Mouse (Mus musculus) MEL (cell line): ENCODE results near the gene Siglec1. TPM values are rescaled to one million over a fixed set of nuclear protein-coding genes. Genes with fewer than 3 reads are reported as not detected.
A peak's percentile ranks its signal among the peaks of the same experiment; 100 is the strongest.

ENCODE experiments used
- DNase-seq: peaks from one replicate; pipeline ENCODE4 v3.0.0; 2011; ENCODE audit warnings: low read depth, low spot score
- H3K27ac ChIP-seq: 2 replicates; pipeline ENCODE4 v1.5.1; 2012; ENCODE audit warnings: low read depth, mild to moderate bottlenecking, control low read depth, low read length, moderate library complexity; ENCODE audit not compliant: control insufficient read depth
- H3K27me3 ChIP-seq, 2 experiments: fragments of 150-350 bp in 1 of 2; sonication (generic) in 1 of 2; 2 replicates each; pipeline ENCODE4 v1.6.1; 2012; ENCODE audit warnings: low read length in 2 of 2, mild to moderate bottlenecking in 2 of 2, improper control_type of control experiment in 1 of 2, moderate library complexity in 1 of 2; ENCODE audit not compliant: insufficient read depth in 2 of 2, control insufficient read depth in 1 of 2
- H3K36me3 ChIP-seq, 2 experiments: 2 replicates each; pipeline ENCODE4 v1.6.1; 2012 to 2014; ENCODE audit warnings: low read length in 2 of 2, improper control_type of control experiment in 1 of 2, inconsistent platforms in 1 of 2, mild to moderate bottlenecking in 1 of 2; ENCODE audit not compliant: insufficient read depth in 2 of 2, control insufficient read depth in 1 of 2
- H3K4me1 ChIP-seq, 2 experiments: fragments of 150-350 bp in 1 of 2; sonication (generic) in 1 of 2; 2 replicates each; pipeline ENCODE4 v1.6.1; 2012; ENCODE audit warnings: low read length in 2 of 2, improper control_type of control experiment in 1 of 2, mild to moderate bottlenecking in 1 of 2; ENCODE audit not compliant: insufficient read depth in 2 of 2, control insufficient read depth in 1 of 2
- H3K4me3 ChIP-seq, 2 experiments: fragments of 150-350 bp in 1 of 2; sonication (generic) in 1 of 2; 2 replicates each; pipeline ENCODE4 v1.5.1; 2012; ENCODE audit warnings: low read depth in 2 of 2, low read length in 2 of 2, mild to moderate bottlenecking in 2 of 2, moderate library complexity in 2 of 2, control low read depth in 1 of 2, improper control_type of control experiment in 1 of 2; ENCODE audit not compliant: control insufficient read depth in 1 of 2, insufficient read depth in 1 of 2
- H3K79me2 ChIP-seq: 2 replicates; pipeline ENCODE4 v1.6.1; 2012; ENCODE audit warnings: mild to moderate bottlenecking, low read length, moderate library complexity; ENCODE audit not compliant: control insufficient read depth, poor library complexity, insufficient read depth
- H3K9ac ChIP-seq: 2 replicates; pipeline ENCODE4 v1.6.1; 2012; ENCODE audit warnings: low read depth, mild to moderate bottlenecking, control low read depth, low read length, moderate library complexity; ENCODE audit not compliant: control insufficient read depth, poor library complexity, severe bottlenecking
- H3K9me3 ChIP-seq: fragments of 150-350 bp; sonication (generic); replicated peaks from 2 replicates; pipeline ENCODE4 v1.6.1; 2012; ENCODE audit warnings: mild to moderate bottlenecking, low read length, improper control_type of control experiment, moderate library complexity; ENCODE audit not compliant: insufficient read depth
- BHLHE40 ChIP-seq: IDR thresholded peaks from 2 replicates; pipeline ENCODE4 v1.6.1; 2012; ENCODE audit warnings: low read depth, mild to moderate bottlenecking, inconsistent platforms, low read length, improper control_type of control experiment, borderline replicate concordance
- CHD1 ChIP-seq: IDR thresholded peaks from 2 replicates; pipeline ENCODE4 v1.6.1; 2012; ENCODE audit warnings: low read depth, mild to moderate bottlenecking, inconsistent platforms, low read length, improper control_type of control experiment
- CHD2 ChIP-seq: IDR thresholded peaks from 2 replicates; pipeline ENCODE4 v1.6.1; 2011; ENCODE audit warnings: low read length, improper control_type of control experiment
- CTCF ChIP-seq, 3 experiments: IDR thresholded peaks in 2 of 3; conservative IDR thresholded peaks in 1 of 3; 2 replicates each; pipeline ENCODE4 v1.5.1; 2011 to 2012; ENCODE audit warnings: low read length in 3 of 3, low read depth in 2 of 3, mild to moderate bottlenecking in 2 of 3, improper control_type of control experiment in 1 of 3, inconsistent platforms in 1 of 3, mixed read lengths in 1 of 3, moderate library complexity in 1 of 3; ENCODE audit not compliant: control insufficient read depth in 1 of 3, insufficient read depth in 1 of 3, poor library complexity in 1 of 3, severe bottlenecking in 1 of 3
- ELF1 ChIP-seq: IDR thresholded peaks from 2 replicates; pipeline ENCODE4 v1.6.1; 2014; ENCODE audit warnings: low read depth, mild to moderate bottlenecking, inconsistent platforms, low read length, improper control_type of control experiment, moderate library complexity
- ETS1 ChIP-seq: IDR thresholded peaks from 2 replicates; pipeline ENCODE4 v1.6.1; 2012; ENCODE audit warnings: low read depth, mild to moderate bottlenecking, inconsistent platforms, low read length, improper control_type of control experiment, moderate library complexity
- HCFC1 ChIP-seq: IDR thresholded peaks from 2 replicates; pipeline ENCODE4 v1.6.1; 2012; ENCODE audit warnings: low read depth, mild to moderate bottlenecking, inconsistent platforms, low read length, improper control_type of control experiment, moderate library complexity
- KAT2A ChIP-seq: conservative IDR thresholded peaks from 2 replicates; pipeline ENCODE4 v1.6.1; 2012; ENCODE audit warnings: low read depth, low read length, improper control_type of control experiment, inconsistent platforms
- MAX ChIP-seq: IDR thresholded peaks from 2 replicates; pipeline ENCODE4 v1.6.1; 2011; ENCODE audit warnings: low read length, improper control_type of control experiment
- MAZ ChIP-seq: IDR thresholded peaks from 2 replicates; pipeline ENCODE4 v1.6.1; 2012; ENCODE audit warnings: low read depth, mild to moderate bottlenecking, inconsistent platforms, low read length, improper control_type of control experiment
- MEF2A ChIP-seq: IDR thresholded peaks from 2 replicates; pipeline ENCODE4 v1.6.1; 2014; ENCODE audit warnings: low read depth, mild to moderate bottlenecking, inconsistent platforms, low read length, improper control_type of control experiment; ENCODE audit not compliant: poor library complexity, insufficient replicate concordance, severe bottlenecking; ENCODE audit errors: extremely low read depth
- MYC ChIP-seq: IDR thresholded peaks from 2 replicates; pipeline ENCODE4 v1.6.1; 2011; ENCODE audit warnings: low read depth, mild to moderate bottlenecking, low read length, improper control_type of control experiment, moderate library complexity
- NELFE ChIP-seq: IDR thresholded peaks from 2 replicates; pipeline ENCODE4 v1.6.1; 2011; ENCODE audit warnings: low read depth, low read length, improper control_type of control experiment
- NRF1 ChIP-seq: IDR thresholded peaks from 2 replicates; pipeline ENCODE4 v1.6.1; 2014; ENCODE audit warnings: low read depth, mild to moderate bottlenecking, inconsistent platforms, low read length, improper control_type of control experiment, moderate library complexity; ENCODE audit not compliant: poor library complexity, insufficient read depth, severe bottlenecking
- POLR2A ChIP-seq, 2 experiments: IDR thresholded peaks; 2 replicates each; pipeline ENCODE4 v1.6.1; 2011 to 2012; ENCODE audit warnings: low read length in 2 of 2, mild to moderate bottlenecking in 2 of 2, control low read depth in 1 of 2, improper control_type of control experiment in 1 of 2, low read depth in 1 of 2, moderate library complexity in 1 of 2; ENCODE audit not compliant: control insufficient read depth in 1 of 2, insufficient read depth in 1 of 2, poor library complexity in 1 of 2
- POLR2AphosphoS5 ChIP-seq: IDR thresholded peaks from 2 replicates; pipeline ENCODE4 v1.6.1; 2012; ENCODE audit warnings: low read depth, borderline replicate concordance, mild to moderate bottlenecking, inconsistent platforms, low read length, moderate library complexity, mixed read lengths
- RAD21 ChIP-seq: IDR thresholded peaks from 2 replicates; pipeline ENCODE4 v1.6.1; 2011; ENCODE audit warnings: mild to moderate bottlenecking, low read depth, low read length, improper control_type of control experiment
- SIN3A ChIP-seq: IDR thresholded peaks from 2 replicates; pipeline ENCODE4 v1.6.1; 2012; ENCODE audit warnings: low read length, improper control_type of control experiment, inconsistent platforms
- SMC3 ChIP-seq: IDR thresholded peaks from 2 replicates; pipeline ENCODE4 v1.6.1; 2011; ENCODE audit warnings: low read depth, low read length, improper control_type of control experiment
- TAL1 ChIP-seq: IDR thresholded peaks from 2 replicates; pipeline ENCODE4 v1.6.1; 2012; ENCODE audit warnings: mild to moderate bottlenecking, inconsistent platforms, low read length, moderate library complexity, mixed read lengths
- TBP ChIP-seq: IDR thresholded peaks from 2 replicates; pipeline ENCODE4 v1.8.0; 2011; ENCODE audit warnings: low read depth, low read length, improper control_type of control experiment
- TCF12 ChIP-seq: IDR thresholded peaks from 2 replicates; pipeline ENCODE4 v1.6.1; 2014; ENCODE audit warnings: low read depth, mild to moderate bottlenecking, inconsistent platforms, low read length, improper control_type of control experiment, moderate library complexity
- UBTF ChIP-seq: IDR thresholded peaks from 2 replicates; pipeline ENCODE4 v1.6.1; 2012; ENCODE audit warnings: low read depth, mild to moderate bottlenecking, inconsistent platforms, low read length, improper control_type of control experiment, moderate library complexity, borderline replicate concordance; ENCODE audit not compliant: insufficient read depth
- USF1 ChIP-seq: IDR thresholded peaks from 2 replicates; pipeline ENCODE4 v1.6.1; 2014; ENCODE audit warnings: low read depth, mild to moderate bottlenecking, inconsistent platforms, low read length, improper control_type of control experiment, moderate library complexity
- ZC3H11A ChIP-seq: IDR thresholded peaks from 2 replicates; pipeline ENCODE4 v1.6.1; 2012; ENCODE audit warnings: low read depth, mild to moderate bottlenecking, inconsistent platforms, low read length, improper control_type of control experiment
- ZMIZ1 ChIP-seq: IDR thresholded peaks from 2 replicates; pipeline ENCODE4 v1.6.1; 2012; ENCODE audit warnings: low read depth, mild to moderate bottlenecking, inconsistent platforms, low read length, improper control_type of control experiment, moderate library complexity
- ZNF384 ChIP-seq: IDR thresholded peaks from 2 replicates; pipeline ENCODE4 v1.6.1; 2012; ENCODE audit warnings: low read depth, mild to moderate bottlenecking, inconsistent platforms, low read length, improper control_type of control experiment
- polyA plus RNA-seq, 2 experiments: library from polyadenylated mRNA; stranded (reverse) in 1 of 2; unstranded in 1 of 2; fragments of >175 nt in 1 of 2; fragments of >200 nt in 1 of 2; gene quantifications; 2 replicates each; pipeline versions ENCODE4 v1.2.1 to v1.2.4; 2012; ENCODE audit warnings: low replicate concordance in 2 of 2, low read depth in 1 of 2; ENCODE audit not compliant: insufficient read length in 2 of 2, insufficient read depth in 1 of 2, missing spikeins in 1 of 2
- total RNA-seq: library from RNA; depleted of rRNA; stranded (reverse); fragments of 300-350 nt; gene quantifications from 2 replicates; pipeline ENCODE4 v1.2.3, GENCODE M21; 2012

The Siglec1 gene
- total and polyA plus RNA-seq, 3 experiments, result 0.04 to 0.07 TPM; not detected in 1

DNA sequence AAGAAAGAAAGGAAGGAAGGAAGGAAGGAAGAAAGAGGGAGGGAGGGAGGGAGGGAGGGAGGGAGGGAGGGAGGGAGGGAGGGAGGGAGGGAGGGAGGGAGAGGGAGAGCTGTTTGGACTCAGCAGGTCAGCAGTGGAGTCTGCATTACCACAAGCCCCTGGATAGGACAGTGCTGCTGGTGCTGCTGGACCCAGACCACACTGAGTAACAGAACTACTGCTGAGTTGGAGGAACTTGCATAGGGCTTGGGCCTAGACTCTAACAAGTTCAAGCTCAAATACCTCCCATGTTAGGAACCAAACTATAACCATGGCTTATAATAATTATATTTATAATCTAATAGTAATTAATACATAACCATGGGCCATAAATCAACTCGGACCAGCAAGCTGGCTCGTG, 44.3 kb upstream of the Siglec1 start:
- no peak overlapping the region for H3K4me3 ChIP-seq
- H3K27me3 ChIP-seq, result peaks cover 0 to under 1% of the 10 kb centered on the region in 2 experiments; a peak in 1 of 4 replicates
- DNase-seq, result no peak
- H3K9me3 ChIP-seq, result no peaks in the 10 kb centered on the region
- no peak overlapping the region for H3K27ac ChIP-seq
- peaks cover 5 to 15% of the 10 kb centered on the region in 2 experiments for H3K4me1 ChIP-seq
- TF ChIP-seq CHD1, result no peak
- TF ChIP-seq SIN3A, result no peak
- TF ChIP-seq TAL1, result no peak
- no peak for TF ChIP-seq MEF2A
- TF ChIP-seq RAD21, result no peak
- TF ChIP-seq ZMIZ1, result no peak
- TF ChIP-seq TBP, result no peak
- no peak for TF ChIP-seq UBTF
- TF ChIP-seq KAT2A, result no peak
- TF ChIP-seq NRF1, result no peak
- TF ChIP-seq ZC3H11A, result no peak
- TF ChIP-seq HCFC1, result no peak
- no peak for TF ChIP-seq ETS1
- TF ChIP-seq POLR2A (IDR thresholded peaks at IDR 0.05; ENCODE audit: control insufficient read depth in 1 of 2, insufficient read depth in 1 of 2, low read depth in 1 of 2, low read length in 2 of 2, poor library complexity in 1 of 2), result no peak
- H3K79me2 ChIP-seq, result no peaks in the 10 kb centered on the region
- no peak overlapping the region for H3K9ac ChIP-seq
- H3K36me3 ChIP-seq, result peaks cover 0 to 2% of the 10 kb centered on the region in 2 experiments; a peak in 1 of 4 replicates

GRCm38 (mm10) chr2:131129836-131130235, 43.3 kb upstream of the Siglec1 start:
- Histone ChIP-seq H3K36me3 (peaks cover 0 to 2% of the 10 kb centered on the region in 2 experiments; a peak in 1 of 4 replicates), H3K27ac (no peak overlapping the region), H3K27me3 (peaks cover 0 to 2% of the 10 kb centered on the region in 2 experiments; a peak in 1 of 4 replicates), H3K9ac (no peak overlapping the region), H3K4me1 (peaks cover 5 to 9% of the 10 kb centered on the region in 2 experiments), H3K79me2 (no peaks in the 10 kb centered on the region), H3K4me3 (no peak overlapping the region), H3K9me3 (no peaks in the 10 kb centered on the region)
- no peak for TF ChIP-seq NRF1
- TF ChIP-seq MAZ, result no peak
- TF ChIP-seq ZNF384, result no peak
- no peak for TF ChIP-seq NELFE
- no peak for TF ChIP-seq TCF12
- no peak for TF ChIP-seq CHD2
- no peak for TF ChIP-seq CTCF (IDR thresholded peaks at IDR 0.05 in 2 of 3, conservative IDR thresholded peaks at IDR 0.05 in 1 of 3; ENCODE audit: control insufficient read depth in 1 of 3, insufficient read depth in 1 of 3, low read depth in 2 of 3, low read length in 3 of 3, poor library complexity in 1 of 3, severe bottlenecking in 1 of 3)
- no peak for TF ChIP-seq ZC3H11A
- TF ChIP-seq SMC3, result no peak
- TF ChIP-seq ELF1, result no peak
- no peak for TF ChIP-seq MAX
- no peak for TF ChIP-seq USF1
- no peak for TF ChIP-seq POLR2AphosphoS5
- no peak for TF ChIP-seq TBP
- TF ChIP-seq CHD1, result no peak
- TF ChIP-seq TAL1, result no peak
- no peak for TF ChIP-seq BHLHE40
- no peak for TF ChIP-seq MYC
- TF ChIP-seq SIN3A, result no peak
- DNase-seq, result peak; percentile 49
